Comparison of ENCODE assay signal across 9 mouse cellular contexts in the genomic region with DNA sequence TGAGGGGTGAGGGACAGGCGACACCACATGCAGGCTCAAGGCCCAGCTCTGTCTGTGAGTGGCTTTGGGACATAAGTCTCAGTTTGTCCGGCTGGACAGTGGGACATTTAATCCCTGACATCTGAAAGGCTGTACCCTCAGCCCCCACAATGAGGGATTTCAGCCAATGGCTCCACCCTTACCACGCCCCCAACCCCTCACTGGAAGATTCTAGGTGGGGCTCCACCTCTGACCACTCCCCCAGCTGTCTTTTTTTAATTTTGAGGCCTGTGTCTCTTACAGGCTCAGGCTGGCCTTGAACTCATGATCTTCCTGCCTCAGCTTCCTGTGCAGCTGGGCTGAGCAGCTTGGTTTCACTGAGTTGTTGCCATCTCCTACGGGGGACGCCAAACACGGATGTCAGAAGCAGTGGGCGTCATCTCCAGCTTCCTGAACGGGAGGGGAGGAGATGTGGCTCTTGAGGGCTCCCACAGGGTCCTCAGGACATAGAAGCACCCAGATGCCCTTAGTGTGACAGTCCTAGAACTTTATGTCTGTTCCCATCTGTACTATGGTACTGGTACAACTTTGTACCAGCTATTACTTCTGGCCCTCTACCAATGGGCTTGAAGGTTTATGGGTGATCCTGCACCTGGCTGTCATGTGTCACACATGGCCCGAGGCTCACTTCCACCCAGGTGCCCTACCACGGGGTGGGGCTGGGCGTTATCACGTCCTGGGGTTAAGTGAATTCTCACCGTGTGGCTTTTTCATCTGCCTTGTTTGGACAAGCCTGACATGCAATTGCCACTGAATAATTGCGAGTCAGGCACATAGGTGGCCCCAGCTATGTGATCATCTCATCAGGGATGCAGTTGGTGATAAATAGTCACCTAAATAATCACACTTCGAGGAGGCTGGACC. TPM values are rescaled to one million over a fixed set of nuclear protein-coding genes. Genes with fewer than 3 reads are reported as not detected.
DNase-seq lines count a peak whose midpoint lies in the region; ATAC-seq and TF ChIP-seq lines count a peak whose summit lies in the region.
"Had no signal": no experiment of that assay in that cellular context is flagged by ENCODE, and none has a peak within 500 bp of the region (broad histone marks: within the 10 kb centered on the region; RNA-seq: fewer than 3 reads in every experiment).

No protein-coding gene starts in this region.

- no peak overlapping the region for H3K4me3 ChIP-seq in lung, adult 2 months (replicated peaks; ENCODE audit: extremely low read depth, low read depth, low read length)
- no peak overlapping the region for H3K4me3 ChIP-seq in olfactory bulb, adult 2 months (ENCODE audit: insufficient read depth, low read depth, low read length)

- TF ChIP-seq CTCF in lung, adult 2 months (IDR thresholded peaks at IDR 0.05; ENCODE audit: insufficient read depth, low read length): no peak
- no peak for TF ChIP-seq CTCF in olfactory bulb, adult 2 months (IDR thresholded peaks at IDR 0.05; ENCODE audit: insufficient read depth, low read depth, low read length)

- no peak for ATAC-seq in megakaryocyte-erythroid progenitor cell, adult 5-6 weeks (replicated peaks; ENCODE audit: low FRiP score, low TSS enrichment, poor library complexity, severe bottlenecking)

- H3K4me1 ChIP-seq in lung, adult 2 months (ENCODE audit: control insufficient read depth, insufficient read depth, low read length): peaks cover 26% of the 10 kb centered on the region
- H3K4me1 ChIP-seq in olfactory bulb, adult 2 months (ENCODE audit: control insufficient read depth, insufficient read depth, low read length): peaks cover 40% of the 10 kb centered on the region

- WGBS in lung, adult 2 months: 35% methylated on average over 15 of the region's 15 CpGs
- 55% methylated on average over 15 of the region's 15 CpGs for WGBS in olfactory bulb, adult 2 months

- DNase-seq in adrenal gland, postnatal 14 days: peak; percentile 36
- no peak for DNase-seq in adrenal gland, postnatal 25 days
- peak; percentile 17 for DNase-seq in lung, adult 2 months
- no peak for DNase-seq in lung, postnatal 25 days (ENCODE audit: low spot score)
- peak; percentile 53 to 61 for DNase-seq in cerebellum, postnatal 10 days
- peak; percentile 47 for DNase-seq in kidney, postnatal 10 days

- H3K27ac ChIP-seq in olfactory bulb, adult 2 months (ENCODE audit: insufficient read depth, low read depth, low read length): peak overlapping the region; percentile 24; the same call in 1 of the 2 replicates

- TF ChIP-seq POLR2A in lung, adult 2 months (IDR thresholded peaks at IDR 0.05; ENCODE audit: borderline replicate concordance, extremely low read depth, low read depth, low read length): no peak
- TF ChIP-seq POLR2A in olfactory bulb, adult 2 months (IDR thresholded peaks at IDR 0.05; ENCODE audit: insufficient read depth, low read depth, low read length): no peak

RNA-seq across cellular contexts. Expression of a gene that starts 20.8 kb away (rescaled TPM):
- total RNA-seq in adrenal gland, postnatal 14 days (2021): 90.1 and 104 TPM in 2 replicates
- 100 and 129 TPM in 2 replicates for total RNA-seq in adrenal gland, postnatal 25 days (2021)
- 89.6 and 103 TPM in 2 replicates for polyA plus RNA-seq in lung, adult 2 months (2012; rRNA removed)
- not detected in 2 replicates for polyA plus RNA-seq in olfactory bulb, adult 2 months (2012; ENCODE audit: insufficient read depth, insufficient read length, low replicate concordance, missing spikeins)
- total RNA-seq in megakaryocyte-erythroid progenitor cell, adult 5-6 weeks (2014; fragmentation: Nextera tagmentation): 10.6 and 15.9 TPM in 2 replicates
- 3.0 and 3.4 TPM in 2 replicates for total RNA-seq in megakaryocyte-erythroid progenitor cell, adult 5-6 weeks (2017)

RNA-seq across cellular contexts. Expression of a gene that starts 41.8 kb away (rescaled TPM):
- total RNA-seq in adrenal gland, postnatal 14 days (2021): 0.94 and 1.9 TPM in 2 replicates
- total RNA-seq in adrenal gland, postnatal 25 days (2021): 1.4 TPM in 1 of 2 replicates, not detected in the other
- 8.8 and 10.1 TPM in 2 replicates for polyA plus RNA-seq in lung, adult 2 months (2012; rRNA removed)
- polyA plus RNA-seq in olfactory bulb, adult 2 months (2012; ENCODE audit: insufficient read depth, insufficient read length, low replicate concordance, missing spikeins): not detected in 2 replicates
- 7.7 and 12.8 TPM in 2 replicates for total RNA-seq in megakaryocyte-erythroid progenitor cell, adult 5-6 weeks (2014; fragmentation: Nextera tagmentation)
- total RNA-seq in megakaryocyte-erythroid progenitor cell, adult 5-6 weeks (2017): 7.4 and 7.5 TPM in 2 replicates

RNA-seq across cellular contexts. Expression of a gene that starts 45.8 kb away (rescaled TPM):
- total RNA-seq in adrenal gland, postnatal 14 days (2021): 0.64 and 2.1 TPM in 2 replicates
- 1.5 TPM in 1 of 2 replicates, not detected in the other for total RNA-seq in adrenal gland, postnatal 25 days (2021)
- polyA plus RNA-seq in lung, adult 2 months (2012; rRNA removed): 3.6 and 5.9 TPM in 2 replicates
- polyA plus RNA-seq in olfactory bulb, adult 2 months (2012; ENCODE audit: insufficient read depth, insufficient read length, low replicate concordance, missing spikeins): not detected in 2 replicates
- total RNA-seq in megakaryocyte-erythroid progenitor cell, adult 5-6 weeks (2014; fragmentation: Nextera tagmentation): 4.0 TPM in 1 of 2 replicates, not detected in the other
- total RNA-seq in megakaryocyte-erythroid progenitor cell, adult 5-6 weeks (2017): not detected in 2 replicates
- total RNA-seq: common myeloid progenitor, adult 5-6 weeks had no signal

RNA-seq across cellular contexts. Expression of a gene that starts 47.9 kb away (rescaled TPM):
- 0.48 and 0.98 TPM in 2 replicates for total RNA-seq in adrenal gland, postnatal 14 days (2021)
- 0.43 and 1.2 TPM in 2 replicates for total RNA-seq in adrenal gland, postnatal 25 days (2021)
- polyA plus RNA-seq in lung, adult 2 months (2012; rRNA removed): 0.92 and 1.1 TPM in 2 replicates
- not detected in 2 replicates for polyA plus RNA-seq in olfactory bulb, adult 2 months (2012; ENCODE audit: insufficient read depth, insufficient read length, low replicate concordance, missing spikeins)
- total RNA-seq in megakaryocyte-erythroid progenitor cell, adult 5-6 weeks (2014; fragmentation: Nextera tagmentation): 0.32 TPM in 1 of 2 replicates, not detected in the other
- total RNA-seq in megakaryocyte-erythroid progenitor cell, adult 5-6 weeks (2017): 0.38 TPM in 1 of 2 replicates, not detected in the other

RNA-seq across cellular contexts. Expression of a gene that starts 50.3 kb away (rescaled TPM):
- 0.48 and 1.6 TPM in 2 replicates for total RNA-seq in adrenal gland, postnatal 14 days (2021)
- total RNA-seq in adrenal gland, postnatal 25 days (2021): 1.7 TPM in 2 replicates
- polyA plus RNA-seq in lung, adult 2 months (2012; rRNA removed): 3.7 and 6.3 TPM in 2 replicates
- polyA plus RNA-seq in olfactory bulb, adult 2 months (2012; ENCODE audit: insufficient read depth, insufficient read length, low replicate concordance, missing spikeins): not detected in 2 replicates
- 1.2 and 6.3 TPM in 2 replicates for total RNA-seq in megakaryocyte-erythroid progenitor cell, adult 5-6 weeks (2014; fragmentation: Nextera tagmentation)
- 0.11 and 2.6 TPM in 2 replicates for total RNA-seq in megakaryocyte-erythroid progenitor cell, adult 5-6 weeks (2017)

Comparison
In these comparisons a context has a peak if more than half of its experiments do, and no peak if none do; other contexts are left out.
1. DNase-seq: peak in adrenal gland, postnatal 14 days (single experiment), lung, adult 2 months (single experiment), cerebellum, postnatal 10 days (2 of 2) and kidney, postnatal 10 days (single experiment); none in adrenal gland, postnatal 25 days (single experiment) and lung, postnatal 25 days (single experiment).